Mouse (Mus musculus) stomach, embryonic 14.5 days (tissue): ENCODE measurements at regions not wholly inside any gene's neighbourhood (a gene's known extent, or its start where the extent isn't known, plus 50 kb on each side); places are given as distances from the start of the nearest gene placed in this dataset.

Experiments
- ATAC-seq: fragments of 200-750 bp; cut with Nextera tagmentation; 2 replicates; pipeline ENCODE4 v1.8.0; 2017; ENCODE audit warnings: low read depth, moderate TSS enrichment; ENCODE audit not compliant: insufficient number of reproducible peaks, insufficient read depth, low FRiP score
- H3K27ac ChIP-seq: fragments of 300-500 bp; sonication (generic); 2 replicates; pipeline ENCODE4 v1.5.1; 2014; ENCODE audit warnings: mild to moderate bottlenecking, low read length, moderate library complexity, mixed read lengths
- H3K27me3 ChIP-seq: fragments of 300-500 bp; sonication (generic); 2 replicates; pipeline ENCODE4 v1.6.1; 2014; ENCODE audit warnings: low read length, control low read depth, mixed read lengths; ENCODE audit not compliant: control insufficient read depth, insufficient read depth
- H3K36me3 ChIP-seq: fragments of 300-500 bp; sonication (generic); 2 replicates; pipeline ENCODE4 v1.6.1; 2014; ENCODE audit warnings: mild to moderate bottlenecking, control low read depth, low read length, moderate library complexity, mixed read lengths; ENCODE audit not compliant: control insufficient read depth, insufficient read depth
- H3K4me1 ChIP-seq: fragments of 300-500 bp; sonication (generic); 2 replicates; pipeline ENCODE4 v1.6.1; 2014; ENCODE audit warnings: low read length, control low read depth, mixed read lengths; ENCODE audit not compliant: control insufficient read depth, insufficient read depth
- H3K4me2 ChIP-seq: fragments of 300-500 bp; sonication (generic); replicated peaks from 2 replicates; pipeline ENCODE4 v1.6.1; 2014; ENCODE audit warnings: low read depth, low read length, control low read depth
- H3K4me3 ChIP-seq: fragments of 300-500 bp; sonication (generic); 2 replicates; pipeline ENCODE4 v1.5.1; 2014; ENCODE audit warnings: low read depth, low read length, control low read depth
- H3K9ac ChIP-seq: fragments of 300-500 bp; sonication (generic); replicated peaks from 2 replicates; pipeline ENCODE4 v1.6.1; 2014; ENCODE audit warnings: low read depth, mild to moderate bottlenecking, control low read depth, low read length, moderate library complexity, mixed read lengths
- H3K9me3 ChIP-seq: fragments of 300-500 bp; sonication (generic); 2 replicates; pipeline ENCODE4 v1.6.1; 2016; ENCODE audit warnings: low read depth, low read length, control low read depth; ENCODE audit not compliant: control insufficient read depth
- WGBS: fragments of 180-500 bp; shearing (Covaris S2); extraction: QIAGEN DNeasy Blood & Tissue Kit; methylation state at CpG from one replicate; pipeline ENCODE4 v1.1.7; 2014; 5-methylcytosine and 5-hydroxymethylcytosine counted together

GRCm38 (mm10) chr6:93539171-93539570 lies 595.9 kb upstream of the Adamts9 start:
- WGBS = 88% methylated on average over 4 of the region's 4 CpGs
- no peaks in the 10 kb centered on the region for H3K9me3 ChIP-seq
- no peak for ATAC-seq
- H3K4me2 ChIP-seq = no peak overlapping the region
- H3K27me3 ChIP-seq = no peaks in the 10 kb centered on the region
- H3K9ac ChIP-seq = no peak overlapping the region
- H3K36me3 ChIP-seq = no peaks in the 10 kb centered on the region
- no peak overlapping the region for H3K27ac ChIP-seq
- H3K4me3 ChIP-seq = no peak overlapping the region
- no peaks in the 10 kb centered on the region for H3K4me1 ChIP-seq

- Histone ChIP-seq H3K36me3 (no peaks in the 10 kb centered on the region), H3K27ac (no peak overlapping the region), H3K4me1 (no peaks in the 10 kb centered on the region), H3K27me3 (no peaks in the 10 kb centered on the region), H3K4me3 (no peak overlapping the region), H3K9ac (no peak overlapping the region), H3K4me2 (no peak overlapping the region), H3K9me3 (no peaks in the 10 kb centered on the region)
- no peak for ATAC-seq
- 82% methylated on average over 1 of the region's 1 CpGs for WGBS
Observed at GRCm38 (mm10) chr6:93537971-93538370, 594.7 kb upstream of the Adamts9 start.

GRCm38 (mm10) chr6:93537126-93537525 lies 593.8 kb upstream of the Adamts9 start:
- 88% methylated on average over 1 of the region's 1 CpGs for WGBS
- Histone ChIP-seq H3K27me3 (no peaks in the 10 kb centered on the region), H3K9ac (no peak overlapping the region), H3K9me3 (no peaks in the 10 kb centered on the region), H3K4me1 (no peaks in the 10 kb centered on the region), H3K27ac (no peak overlapping the region), H3K4me2 (no peak overlapping the region), H3K4me3 (no peak overlapping the region), H3K36me3 (no peaks in the 10 kb centered on the region)
- no peak for ATAC-seq

- H3K9me3 ChIP-seq = no peaks in the 10 kb centered on the region
- WGBS = 89% methylated on average over 2 of the region's 2 CpGs
- H3K36me3 ChIP-seq = no peaks in the 10 kb centered on the region
- H3K27me3 ChIP-seq = no peaks in the 10 kb centered on the region
- no peak overlapping the region for H3K27ac ChIP-seq
- H3K9ac ChIP-seq = no peak overlapping the region
- ATAC-seq = no peak
- no peak overlapping the region for H3K4me2 ChIP-seq
- H3K4me3 ChIP-seq = no peak overlapping the region
- no peaks in the 10 kb centered on the region for H3K4me1 ChIP-seq
Observed at GRCm38 (mm10) chr6:93513818-93514217, 570.5 kb upstream of the Adamts9 start.

GRCm38 (mm10) chr6:93509857-93510256 lies 566.6 kb upstream of the Adamts9 start:
- Histone ChIP-seq H3K9me3 (no peaks in the 10 kb centered on the region), H3K4me1 (no peaks in the 10 kb centered on the region), H3K27ac (no peak overlapping the region), H3K9ac (no peak overlapping the region), H3K4me2 (no peak overlapping the region), H3K4me3 (no peak overlapping the region), H3K27me3 (no peaks in the 10 kb centered on the region), H3K36me3 (no peaks in the 10 kb centered on the region)
- 38% methylated on average over 1 of the region's 1 CpGs for WGBS
- ATAC-seq = no peak

GRCm38 (mm10) chr6:93497824-93498223 lies 554.5 kb upstream of the Adamts9 start:
- whole genome bisulfite sequencing = 59% methylated on average over 4 of the region's 4 CpGs
- H3K9ac ChIP-seq = no peak overlapping the region
- H3K4me3 ChIP-seq = no peak overlapping the region
- no peaks in the 10 kb centered on the region for H3K9me3 ChIP-seq
- H3K27me3 ChIP-seq = no peaks in the 10 kb centered on the region
- H3K27ac ChIP-seq = no peak overlapping the region
- no peak for ATAC-seq
- no peaks in the 10 kb centered on the region for H3K4me1 ChIP-seq
- H3K36me3 ChIP-seq = no peaks in the 10 kb centered on the region
- H3K4me2 ChIP-seq = no peak overlapping the region

- no peaks in the 10 kb centered on the region for H3K4me1 ChIP-seq
- H3K9me3 ChIP-seq = no peaks in the 10 kb centered on the region
- ATAC-seq = no peak
- no peaks in the 10 kb centered on the region for H3K36me3 ChIP-seq
- H3K27me3 ChIP-seq = no peaks in the 10 kb centered on the region
- no peak overlapping the region for H3K4me2 ChIP-seq
- H3K4me3 ChIP-seq = no peak overlapping the region
- no peak overlapping the region for H3K9ac ChIP-seq
- 81% methylated on average over 2 of the region's 2 CpGs for WGBS
- H3K27ac ChIP-seq = no peak overlapping the region
Observed at GRCm38 (mm10) chr6:93488441-93488955, 545.2 kb upstream of the Adamts9 start.

- no peak for ATAC-seq
- Histone ChIP-seq H3K4me3 (no peak overlapping the region), H3K9ac (no peak overlapping the region), H3K4me2 (no peak overlapping the region), H3K27me3 (no peaks in the 10 kb centered on the region), H3K36me3 (no peaks in the 10 kb centered on the region), H3K9me3 (no peaks in the 10 kb centered on the region), H3K4me1 (no peaks in the 10 kb centered on the region), H3K27ac (no peak overlapping the region)
- WGBS = 96% methylated on average over 2 of the region's 2 CpGs
Observed at GRCm38 (mm10) chr6:93478521-93478920, 535.2 kb upstream of the Adamts9 start.

GRCm38 (mm10) chr6:93474981-93475380 lies 531.7 kb upstream of the Adamts9 start:
- H3K9me3 ChIP-seq = no peaks in the 10 kb centered on the region
- WGBS = 40% methylated on average over 1 of the region's 1 CpGs
- no peak overlapping the region for H3K9ac ChIP-seq
- ATAC-seq = no peak
- H3K27me3 ChIP-seq = no peaks in the 10 kb centered on the region
- no peak overlapping the region for H3K4me3 ChIP-seq
- H3K4me1 ChIP-seq = no peaks in the 10 kb centered on the region
- H3K36me3 ChIP-seq = no peaks in the 10 kb centered on the region
- H3K27ac ChIP-seq = no peak overlapping the region
- no peak overlapping the region for H3K4me2 ChIP-seq
